Mouse (Mus musculus): ENCODE results near the gene Wipf3. TPM values are rescaled to one million over a fixed set of nuclear protein-coding genes. Genes with fewer than 3 reads are reported as not detected.

Gene Wipf3
- total and polyA plus RNA-seq, 3 experiments: 0.64 to 1.3 (median 1.2) TPM

GRCm38 (mm10) chr6:54506318-54506717 is 76.9 kb downstream of the Wipf3 start:
- no peaks in the 10 kb centered on the region for H3K27me3 ChIP-seq (replicated peaks)
- H3K9ac ChIP-seq (ENCODE audit: insufficient read depth, low read depth): no peak overlapping the region
- no peak overlapping the region for H3K4me2 ChIP-seq (ENCODE audit: insufficient read depth, low read depth, poor library complexity, severe bottlenecking)
- H3K4me3 ChIP-seq (replicated peaks in 1 of 3; ENCODE audit: low read depth in 2 of 3, low read length in 2 of 3, poor library complexity in 1 of 3): no peak overlapping the region
- dilution Hi-C loops (cut with MboI; ENCODE audit: extremely low pct_ligation_motif_present, extremely low pct_unique_long_range_greater_than_20kb, low sequenced_read_pairs): no loop called here
- no peaks in the 10 kb centered on the region for H3K36me3 ChIP-seq (replicated peaks in 1 of 2; ENCODE audit: control insufficient read depth in 1 of 2, insufficient read depth in 1 of 2, low read length in 1 of 2)
- H3K9me3 ChIP-seq (replicated peaks; ENCODE audit: low read length): no peaks in the 10 kb centered on the region
- in situ Hi-C loops (cut with MboI; ENCODE audit: low pct_ligation_motif_present, low pct_unique_long_range_greater_than_20kb, low sequenced_read_pairs): loop anchor here (5.0 kb wide), 1 partner anchor 109 kb away; no protein-coding TSS in a partner anchor
- no peak for DNase-seq (ENCODE audit: extremely low read depth)
- no peak overlapping the region for H3K27ac ChIP-seq (ENCODE audit: insufficient read depth, low read depth)
- H3K4me1 ChIP-seq (ENCODE audit: control insufficient read depth in 1 of 2, insufficient read depth in 2 of 2): peaks cover 2 to 27% of the 10 kb centered on the region in 2 experiments; a peak in 3 of 4 replicates
- no peak for TF ChIP-seq EP300 (IDR thresholded peaks at IDR 0.05; ENCODE audit: low read length)
- TF ChIP-seq USF1 (IDR thresholded peaks at IDR 0.05; ENCODE audit: low read depth, low read length): no peak
- TF ChIP-seq BHLHE40 (IDR thresholded peaks at IDR 0.05; ENCODE audit: low read depth, low read length): no peak
- TF ChIP-seq TCF12 (IDR thresholded peaks at IDR 0.05; ENCODE audit: low read depth, low read length): no peak
- no peak for TF ChIP-seq JUND (conservative IDR thresholded peaks at IDR 0.05; ENCODE audit: low read depth, low read length)
- TF ChIP-seq MXI1 (IDR thresholded peaks at IDR 0.05; ENCODE audit: low read depth, low read length): no peak
- TF ChIP-seq MEF2A (IDR thresholded peaks at IDR 0.05; ENCODE audit: borderline replicate concordance, low read depth, low read length): no peak
- no peak for TF ChIP-seq KAT2A (IDR thresholded peaks at IDR 0.05; ENCODE audit: insufficient replicate concordance, low read length)
- TF ChIP-seq CHD2 (IDR thresholded peaks at IDR 0.05; ENCODE audit: low read length): no peak
- no peaks in the 10 kb centered on the region for H3K79me2 ChIP-seq (replicated peaks; ENCODE audit: control insufficient read depth, extremely low read depth, insufficient read depth, poor library complexity, severe bottlenecking)

GRCm38 (mm10) chr6:54507002-54507401 is 77.6 kb downstream of the Wipf3 start:
- Histone ChIP-seq H3K4me1 (ENCODE audit: control insufficient read depth in 1 of 2, insufficient read depth in 2 of 2) (peaks cover 2 to 27% of the 10 kb centered on the region in 2 experiments; a peak in 3 of 4 replicates), H3K9ac (ENCODE audit: insufficient read depth, low read depth) (no peak overlapping the region), H3K27ac (ENCODE audit: insufficient read depth, low read depth) (no peak overlapping the region), H3K79me2 (replicated peaks; ENCODE audit: control insufficient read depth, extremely low read depth, insufficient read depth, poor library complexity, severe bottlenecking) (no peaks in the 10 kb centered on the region), H3K4me2 (ENCODE audit: insufficient read depth, low read depth, poor library complexity, severe bottlenecking) (no peak overlapping the region), H3K36me3 (replicated peaks in 1 of 2; ENCODE audit: control insufficient read depth in 1 of 2, insufficient read depth in 1 of 2, low read length in 1 of 2) (no peaks in the 10 kb centered on the region), H3K4me3 (replicated peaks in 1 of 3; ENCODE audit: low read depth in 2 of 3, low read length in 2 of 3, poor library complexity in 1 of 3) (no peak overlapping the region), H3K9me3 (replicated peaks; ENCODE audit: low read length) (no peaks in the 10 kb centered on the region), H3K27me3 (replicated peaks) (no peaks in the 10 kb centered on the region)
- peak; percentile 63 for DNase-seq (ENCODE audit: extremely low read depth)
- dilution Hi-C loops (cut with MboI; ENCODE audit: extremely low pct_ligation_motif_present, extremely low pct_unique_long_range_greater_than_20kb, low sequenced_read_pairs) (no loop called here), in situ Hi-C loops (cut with MboI; ENCODE audit: low pct_ligation_motif_present, low pct_unique_long_range_greater_than_20kb, low sequenced_read_pairs) (loop anchor here (5.0 kb wide), 1 partner anchor 110 kb away; no protein-coding TSS in a partner anchor)
- TF ChIP-seq CHD1 (IDR thresholded peaks at IDR 0.05; ENCODE audit: low read depth, low read length) (no peak), CHD2 (IDR thresholded peaks at IDR 0.05; ENCODE audit: low read length) (no peak), HCFC1 (IDR thresholded peaks at IDR 0.05; ENCODE audit: low read depth, low read length) (no peak), MXI1 (IDR thresholded peaks at IDR 0.05; ENCODE audit: low read depth, low read length) (no peak), UBTF (IDR thresholded peaks at IDR 0.05; ENCODE audit: low read depth, low read length) (no peak), MAX (IDR thresholded peaks at IDR 0.05; ENCODE audit: low read length) (no peak), IRF4 (IDR thresholded peaks at IDR 0.05; ENCODE audit: low read depth, low read length) (no peak), RAD21 (IDR thresholded peaks at IDR 0.05; ENCODE audit: low read depth, low read length) (peak; percentile 90), ZNF384 (IDR thresholded peaks at IDR 0.05; ENCODE audit: low read depth, low read length) (no peak), SIN3A (IDR thresholded peaks at IDR 0.05; ENCODE audit: low read length) (no peak), MYC (IDR thresholded peaks at IDR 0.05; ENCODE audit: low read depth, low read length) (no peak), E2F4 (IDR thresholded peaks at IDR 0.05; ENCODE audit: insufficient replicate concordance, low read depth, low read length) (no peak), EP300 (IDR thresholded peaks at IDR 0.05; ENCODE audit: low read length) (no peak), NRF1 (IDR thresholded peaks at IDR 0.05; ENCODE audit: low read depth, low read length) (no peak), TBP (conservative IDR thresholded peaks at IDR 0.05; ENCODE audit: low read depth, low read length) (no peak), NELFE (IDR thresholded peaks at IDR 0.05; ENCODE audit: low read depth, low read length) (no peak), ZC3H11A (IDR thresholded peaks at IDR 0.05; ENCODE audit: low read depth, low read length) (peak; percentile 75), POLR2AphosphoS2 (IDR thresholded peaks at IDR 0.05; ENCODE audit: low read depth, low read length) (no peak), CTCF (conservative IDR thresholded peaks at IDR 0.05 in 1 of 2, IDR thresholded peaks at IDR 0.05 in 1 of 2; ENCODE audit: low read depth in 2 of 2, low read length in 2 of 2) (peak; percentile 39 to 91; a peak in 3 of 4 replicates), USF1 (IDR thresholded peaks at IDR 0.05; ENCODE audit: low read depth, low read length) (no peak), ZMIZ1 (IDR thresholded peaks at IDR 0.05; ENCODE audit: low read depth, low read length) (no peak), JUND (conservative IDR thresholded peaks at IDR 0.05; ENCODE audit: low read depth, low read length) (no peak), RCOR1 (conservative IDR thresholded peaks at IDR 0.05; ENCODE audit: low read depth, low read length) (no peak), ZKSCAN1 (IDR thresholded peaks at IDR 0.05; ENCODE audit: borderline replicate concordance, low read depth, low read length) (no peak), MAZ (IDR thresholded peaks at IDR 0.05; ENCODE audit: low read depth, low read length) (no peak), ETS1 (conservative IDR thresholded peaks at IDR 0.05; ENCODE audit: low read depth, low read length) (no peak), MAFK (IDR thresholded peaks at IDR 0.05; ENCODE audit: insufficient replicate concordance, low read length) (no peak), SMC3 (IDR thresholded peaks at IDR 0.05; ENCODE audit: low read depth, low read length) (peak; percentile 98), USF2 (conservative IDR thresholded peaks at IDR 0.05; ENCODE audit: low read depth, low read length) (no peak), MEF2A (IDR thresholded peaks at IDR 0.05; ENCODE audit: borderline replicate concordance, low read depth, low read length) (no peak)
